Mouse (Mus musculus): ENCODE measurements at regions not wholly inside any gene's neighbourhood (a gene's known extent, or its start where the extent isn't known, plus 50 kb on each side); places are given as distances from the start of the nearest gene placed in this dataset.

DNA sequence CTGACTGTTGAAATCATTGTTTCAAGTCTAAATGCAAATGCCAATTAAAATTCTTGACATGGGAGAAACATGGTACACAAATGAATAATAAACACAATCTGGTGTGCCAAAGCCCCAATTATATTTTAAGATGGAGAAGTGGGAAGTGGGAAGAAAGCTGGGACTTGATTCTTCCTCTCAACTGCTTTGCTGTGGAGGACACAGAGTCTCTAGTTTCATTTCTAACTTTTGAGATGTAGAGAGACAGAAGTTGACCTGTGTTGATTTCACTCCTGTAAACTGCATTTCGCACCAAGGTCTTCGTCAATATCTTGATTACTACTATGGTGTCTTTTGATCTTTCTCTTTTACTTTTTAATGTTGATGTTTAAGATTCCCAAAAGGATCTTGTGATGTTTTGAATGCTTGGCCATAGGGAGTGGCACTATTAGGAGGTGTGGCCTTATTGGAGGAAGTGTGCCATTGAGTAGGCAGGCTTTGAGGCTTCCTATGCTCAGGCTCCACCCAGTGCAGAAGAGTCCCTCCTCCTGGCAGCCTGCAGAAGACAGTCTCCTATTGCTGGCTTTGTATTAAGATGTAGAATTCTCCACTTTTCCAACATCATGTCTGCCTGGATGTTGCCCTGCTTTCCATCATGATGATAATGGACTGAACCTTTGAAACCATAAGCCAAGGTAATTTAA lies 447.4 kb upstream of the Zfp462 start:
- TF ChIP-seq POLR2A (IDR thresholded peaks at IDR 0.05; ENCODE audit: borderline replicate concordance, extremely low read depth, low read depth, low read length), result no peak
- TF ChIP-seq CTCF (IDR thresholded peaks at IDR 0.05; ENCODE audit: insufficient read depth, low read length), result no peak
